Mouse (Mus musculus): ENCODE measurements around the gene Man1c1.

DNA sequence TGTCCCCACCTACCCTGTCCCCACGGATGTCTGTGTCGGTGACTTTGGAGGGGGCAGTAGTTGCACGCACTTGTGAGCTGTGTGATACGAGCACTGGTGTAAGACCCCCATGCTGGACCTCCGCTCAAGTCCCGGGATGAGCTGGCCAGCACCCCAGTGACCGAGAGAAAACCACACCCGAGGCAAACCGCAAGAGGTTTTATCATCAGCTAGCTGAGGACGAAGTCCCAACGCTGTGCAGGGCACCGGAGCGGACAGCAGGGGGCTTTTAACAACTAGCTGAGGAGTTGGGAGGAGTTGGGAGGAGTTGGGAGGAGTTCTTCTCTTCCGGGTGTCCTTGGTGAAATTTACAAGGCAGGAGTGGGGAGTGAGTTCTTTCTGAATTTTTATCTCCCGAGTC is 191.3 kb downstream of the Man1c1 start:
- no peak for TF ChIP-seq CTCF (IDR thresholded peaks at IDR 0.05; ENCODE audit: low read depth, low read length)
- no peak for TF ChIP-seq POLR2A (IDR thresholded peaks at IDR 0.05; ENCODE audit: borderline replicate concordance, low read depth, low read length)

Data from bone marrow macrophage, adult 2 months (primary cell).